In genomic region chr17:83988897-83989296, GRCm38 (mm10) we compare ENCODE assay signal across 8 mouse cellular contexts.
DNase-seq lines count a peak whose midpoint lies in the region; ATAC-seq and TF ChIP-seq lines count a peak whose summit lies in the region.

No protein-coding gene starts in this region.

- H3K27ac ChIP-seq in kidney, postnatal 0 days = peak overlapping the region; percentile 83
- peak overlapping the region; percentile 96 for H3K27ac ChIP-seq in embryonic facial prominence, embryonic 13.5 days
- H3K27ac ChIP-seq in limb, embryonic 14.5 days (replicated peaks; ENCODE audit: low read depth, low read length) = peak overlapping the region; percentile 93

- H3K4me3 ChIP-seq in kidney, postnatal 0 days (replicated peaks; ENCODE audit: low read depth, low read length) = no peak overlapping the region
- no peak overlapping the region for H3K4me3 ChIP-seq in embryonic facial prominence, embryonic 13.5 days
- H3K4me3 ChIP-seq in limb, embryonic 14.5 days (replicated peaks; ENCODE audit: low read length) = no peak overlapping the region

- no peak for ATAC-seq in kidney, postnatal 0 days (replicated peaks; ENCODE audit: low FRiP score, low read depth)
- ATAC-seq in embryonic facial prominence, embryonic 13.5 days (ENCODE audit: insufficient number of reproducible peaks, insufficient read depth, low FRiP score, low TSS enrichment, low read depth) = no peak
- no peak for ATAC-seq in limb, embryonic 14.5 days (ENCODE audit: low FRiP score, low read depth)

- TF ChIP-seq POLR2A in limb, embryonic 14.5 days (IDR thresholded peaks at IDR 0.05; ENCODE audit: borderline replicate concordance, extremely low read depth, insufficient read depth, insufficient read length) = no peak

- H3K9me3 ChIP-seq in kidney, postnatal 0 days (replicated peaks; ENCODE audit: low read length) = no peaks in the 10 kb centered on the region
- no peaks in the 10 kb centered on the region for H3K9me3 ChIP-seq in embryonic facial prominence, embryonic 13.5 days
- H3K9me3 ChIP-seq in limb, embryonic 14.5 days (ENCODE audit: control insufficient read depth, low read length) = no peaks in the 10 kb centered on the region

- no peaks in the 10 kb centered on the region for H3K27me3 ChIP-seq in kidney, postnatal 0 days (ENCODE audit: insufficient read depth, low read length)
- no peaks in the 10 kb centered on the region for H3K27me3 ChIP-seq in embryonic facial prominence, embryonic 13.5 days
- no peaks in the 10 kb centered on the region for H3K27me3 ChIP-seq in limb, embryonic 14.5 days (ENCODE audit: control insufficient read depth, insufficient read depth, low read length)

- no peak overlapping the region for H3K4me2 ChIP-seq in kidney, postnatal 0 days (ENCODE audit: low read length)
- H3K4me2 ChIP-seq in embryonic facial prominence, embryonic 13.5 days = no peak overlapping the region
- H3K4me2 ChIP-seq in limb, embryonic 14.5 days (replicated peaks; ENCODE audit: low read depth, low read length, severe bottlenecking) = no peak overlapping the region

- H3K9ac ChIP-seq in kidney, postnatal 0 days (ENCODE audit: low read depth, low read length) = no peak overlapping the region
- no peak overlapping the region for H3K9ac ChIP-seq in embryonic facial prominence, embryonic 13.5 days
- H3K9ac ChIP-seq in limb, embryonic 14.5 days (ENCODE audit: low read depth, low read length, severe bottlenecking) = no peak overlapping the region

- H3K4me1 ChIP-seq in kidney, postnatal 0 days (replicated peaks; ENCODE audit: insufficient read depth, low read length) = peaks cover 34% of the 10 kb centered on the region
- H3K4me1 ChIP-seq in embryonic facial prominence, embryonic 13.5 days = peaks cover 84% of the 10 kb centered on the region
- H3K4me1 ChIP-seq in limb, embryonic 14.5 days (ENCODE audit: control insufficient read depth, insufficient read depth, low read length) = peaks cover 71% of the 10 kb centered on the region

- no peak for TF ChIP-seq CTCF in kidney, postnatal 0 days (IDR thresholded peaks at IDR 0.05; ENCODE audit: low read depth)

- WGBS in kidney, postnatal 0 days = 30% methylated on average over 6 of the region's 6 CpGs
- WGBS in embryonic facial prominence, embryonic 13.5 days = 36% methylated on average over 6 of the region's 6 CpGs
- WGBS in limb, embryonic 14.5 days = 41% methylated on average over 6 of the region's 6 CpGs

- peak; percentile 48 for DNase-seq in embryo, embryonic 10.5 days (ENCODE audit: low spot score)
- no peak for DNase-seq in embryo, embryonic 10 days (ENCODE audit: low spot score)
- peak; percentile 61 for DNase-seq in kidney, postnatal 0 days (ENCODE audit: low spot score)
- DNase-seq in kidney, adult 11 months = no peak
- no peak for DNase-seq in limb, embryonic 14.5 days (ENCODE audit: low spot score)
- no peak for DNase-seq in adrenal gland, adult 2 months
- DNase-seq in adrenal gland, adult 8-10 months = no peak

- no peaks in the 10 kb centered on the region for H3K36me3 ChIP-seq in kidney, postnatal 0 days (ENCODE audit: insufficient read depth, low read length)
- H3K36me3 ChIP-seq in embryonic facial prominence, embryonic 13.5 days = no peaks in the 10 kb centered on the region
- no peaks in the 10 kb centered on the region for H3K36me3 ChIP-seq in limb, embryonic 14.5 days (ENCODE audit: control insufficient read depth, insufficient read depth, low read length)

Comparison
In these comparisons a context has a peak if more than half of its experiments do, and no peak if none do; other contexts are left out.
1. DNase-seq: peak in embryo, embryonic 10.5 days (single experiment) and kidney, postnatal 0 days (single experiment); none in embryo, embryonic 10 days (single experiment), kidney, adult 11 months (single experiment), limb, embryonic 14.5 days (single experiment), adrenal gland, adult 2 months (single experiment) and adrenal gland, adult 8-10 months (single experiment).
2. Peak in every context shown above with its lines, with median percentiles within 50 percentile points of each other: H3K27ac ChIP-seq.